Comparison of ENCODE assay signal across 12 mouse cellular contexts in genomic region chr2:173448546-173449187, GRCm38 (mm10).
DNase-seq lines count a peak whose midpoint lies in the region; ATAC-seq and TF ChIP-seq lines count a peak whose summit lies in the region.
"Had no signal": no experiment of that assay in that cellular context is flagged by ENCODE, and none has a peak within 500 bp of the region (broad histone marks: within the 10 kb centered on the region; RNA-seq: fewer than 3 reads in every experiment).

No protein-coding gene starts in this region.

- H3K4me3 ChIP-seq in lung, embryonic 14.5 days (ENCODE audit: low read depth, low read length), result no peak overlapping the region
- H3K4me3 ChIP-seq in lung, adult 2 months (replicated peaks; ENCODE audit: extremely low read depth, low read depth, low read length), result no peak overlapping the region
- no peak overlapping the region for H3K4me3 ChIP-seq in small intestine, adult 2 months (ENCODE audit: low read depth, low read length)
- H3K4me3 ChIP-seq: liver, embryonic 13.5 days; megakaryocyte, embryonic 14.5 days; myocyte had no signal

- DNase-seq in lung, embryonic 14.5 days, result peak; percentile 14
- no peak for DNase-seq in lung, adult 2 months
- peak; percentile 76 for DNase-seq in CD4-positive, CD25-positive, alpha-beta regulatory T cell, adult 2 months (ENCODE audit: low read depth, low spot score)
- no peak for DNase-seq in left cerebral cortex, adult 18-20 months (ENCODE audit: low spot score in 2 of 2)
- no peak for DNase-seq in right cerebral cortex, postnatal 14 days
- DNase-seq: cerebellum, adult 11 months; liver, embryonic 13.5 days; thymus, postnatal 25 days had no signal

- no peaks in the 10 kb centered on the region for H3K4me1 ChIP-seq in lung, embryonic 14.5 days (ENCODE audit: insufficient read depth)
- no peaks in the 10 kb centered on the region; the same call in 1 of the 2 replicates for H3K4me1 ChIP-seq in lung, adult 2 months (ENCODE audit: control insufficient read depth, insufficient read depth, low read length)
- H3K4me1 ChIP-seq in small intestine, adult 2 months (ENCODE audit: control insufficient read depth, insufficient read depth, insufficient read length, low read length), result 0 out of 2 replicates have a peak, but pooled peaks cover 3% of the 10 kb centered on the region
- H3K4me1 ChIP-seq: liver, embryonic 13.5 days had no signal

- WGBS in lung, embryonic 14.5 days, result 77% methylated on average over 11 of the region's 11 CpGs
- WGBS in lung, adult 2 months, result 66% methylated on average over 11 of the region's 11 CpGs
- 67% methylated on average over 11 of the region's 11 CpGs for WGBS in small intestine, adult 2 months

- H3K27me3 ChIP-seq in lung, embryonic 14.5 days (ENCODE audit: insufficient read depth, low read length), result no peaks in the 10 kb centered on the region
- H3K27me3 ChIP-seq in small intestine, adult 2 months (ENCODE audit: control insufficient read depth, insufficient read depth, low read length), result no peaks in the 10 kb centered on the region
- H3K27me3 ChIP-seq: liver, embryonic 13.5 days had no signal

- ATAC-seq in lung, embryonic 14.5 days (ENCODE audit: insufficient read depth), result no peak
- ATAC-seq in granulocyte monocyte progenitor cell, adult 5-6 weeks (replicated peaks; ENCODE audit: poor library complexity, severe bottlenecking), result peak; percentile 72

- no peak for TF ChIP-seq CTCF in lung, embryonic 14.5 days (IDR thresholded peaks at IDR 0.05; ENCODE audit: low read depth)
- no peak for TF ChIP-seq CTCF in lung, adult 2 months (IDR thresholded peaks at IDR 0.05; ENCODE audit: insufficient read depth, low read length)
- TF ChIP-seq CTCF in small intestine, adult 2 months (IDR thresholded peaks at IDR 0.05; ENCODE audit: extremely low read depth, insufficient read length, insufficient replicate concordance, low read depth, low read length), result no peak

- 0 out of 2 replicates have a peak overlapping the region, but pooled peaks have one; percentile 28 for H3K27ac ChIP-seq in lung, embryonic 14.5 days (ENCODE audit: low read depth)
- peak overlapping the region; percentile 29 for H3K27ac ChIP-seq in small intestine, adult 2 months (ENCODE audit: insufficient read depth, low read depth, low read length)
- H3K27ac ChIP-seq: liver, embryonic 13.5 days had no signal

- TF ChIP-seq POLR2A in lung, adult 2 months (IDR thresholded peaks at IDR 0.05; ENCODE audit: borderline replicate concordance, extremely low read depth, low read depth, low read length), result no peak
- TF ChIP-seq POLR2A in small intestine, adult 2 months (IDR thresholded peaks at IDR 0.05; ENCODE audit: low read depth, low read length), result no peak

- no peak overlapping the region for H3K4me2 ChIP-seq in lung, embryonic 14.5 days
- H3K4me2 ChIP-seq: liver, embryonic 13.5 days had no signal

- H3K36me3 ChIP-seq in lung, embryonic 14.5 days (ENCODE audit: insufficient read depth), result no peaks in the 10 kb centered on the region
- no peaks in the 10 kb centered on the region for H3K36me3 ChIP-seq in small intestine, adult 2 months (ENCODE audit: control insufficient read depth, insufficient read depth, low read length)
- H3K36me3 ChIP-seq: liver, embryonic 13.5 days had no signal

- no peak overlapping the region for H3K9ac ChIP-seq in lung, embryonic 14.5 days
- H3K9ac ChIP-seq: liver, embryonic 13.5 days had no signal

- H3K9me3 ChIP-seq in lung, embryonic 14.5 days (ENCODE audit: low read depth, low read length), result no peaks in the 10 kb centered on the region

Comparison
In these comparisons a context has a peak if more than half of its experiments do, and no peak if none do; other contexts are left out.
1. DNase-seq: peak in lung, embryonic 14.5 days (single experiment) and CD4-positive, CD25-positive, alpha-beta regulatory T cell, adult 2 months (single experiment); none in lung, adult 2 months (single experiment), left cerebral cortex, adult 18-20 months (0 of 2) and right cerebral cortex, postnatal 14 days (single experiment).